Comparison of ENCODE assay signal across 8 mouse cellular contexts in genomic region chr13:99352758-99353489, GRCm38 (mm10). TPM values are rescaled to one million over a fixed set of nuclear protein-coding genes. Genes with fewer than 3 reads are reported as not detected.
DNase-seq lines count a peak whose midpoint lies in the region; ATAC-seq lines count a peak whose summit lies in the region.

No protein-coding gene starts in this region.

- no peaks in the 10 kb centered on the region for H3K9me3 ChIP-seq in hindbrain, embryonic 15.5 days

- no peaks in the 10 kb centered on the region for H3K27me3 ChIP-seq in hindbrain, embryonic 15.5 days

- H3K4me3 ChIP-seq in hindbrain, embryonic 15.5 days: peak overlapping the region; percentile 42

- peak overlapping the region; percentile 37; the same call in 1 of the 2 replicates for H3K9ac ChIP-seq in hindbrain, embryonic 15.5 days

- 12% methylated on average over 28 of the region's 28 CpGs for WGBS in hindbrain, embryonic 15.5 days

- DNase-seq in T-cell, adult 2 months (ENCODE audit: low spot score): peak; percentile 95
- DNase-seq in cerebellum, postnatal 36 days: peak; percentile 92 to 93
- DNase-seq in frontal cortex, postnatal 36 days (ENCODE audit: low spot score in 2 of 2): peak; percentile 96 to 97
- peak; percentile 95 for DNase-seq in left cerebral cortex, adult 11 months (ENCODE audit: low spot score)
- DNase-seq in lung, postnatal 4 days: peak; percentile 94 to 97
- DNase-seq in retina, postnatal 7 days (ENCODE audit: low read depth, low spot score): peak; percentile 92
- DNase-seq in urinary bladder, adult 2 months (ENCODE audit: low spot score): peak; percentile 75

- H3K27ac ChIP-seq in hindbrain, embryonic 15.5 days (replicated peaks): peak overlapping the region; percentile 86

- ATAC-seq in hindbrain, embryonic 15.5 days (ENCODE audit: low FRiP score, low read depth): peak; percentile 100

- H3K36me3 ChIP-seq in hindbrain, embryonic 15.5 days: peaks cover 10% of the 10 kb centered on the region

- H3K4me1 ChIP-seq in hindbrain, embryonic 15.5 days (replicated peaks): peaks cover 10% of the 10 kb centered on the region

- H3K4me2 ChIP-seq in hindbrain, embryonic 15.5 days: peak overlapping the region; percentile 61

RNA-seq across cellular contexts. Expression of gene Mrps27, which starts 8.3 kb away (rescaled TPM):
- 43.1 and 44.6 TPM in 2 replicates for polyA plus RNA-seq in hindbrain, embryonic 15.5 days (2015; fragmentation: Nextera tagmentation; extraction: Ambion mirVana)
- 20.8 and 21.1 TPM in 2 replicates for polyA plus RNA-seq in urinary bladder, adult 2 months (2012; rRNA removed)

RNA-seq across cellular contexts. Expression of gene Ptcd2, which starts 8.4 kb away (rescaled TPM):
- polyA plus RNA-seq in hindbrain, embryonic 15.5 days (2015; fragmentation: Nextera tagmentation; extraction: Ambion mirVana): 53.1 and 53.6 TPM in 2 replicates
- 22.2 and 23.5 TPM in 2 replicates for polyA plus RNA-seq in urinary bladder, adult 2 months (2012; rRNA removed)

Comparison
In these comparisons a context has a peak if more than half of its experiments do, and no peak if none do; other contexts are left out.
1. Peak in every context shown above with its lines: DNase-seq, ATAC-seq, H3K4me3 ChIP-seq and H3K27ac ChIP-seq.